Mouse (Mus musculus) right cerebral cortex, postnatal 4 days (tissue): ENCODE measurements around the gene Khsrp.
"Not testable (repeated sequence)": the region's sequence is repeated elsewhere in the genome, so short reads cannot be mapped to it uniquely, and the experiment has no call there.

Experiments
- DNase-seq: peaks from one replicate; pipeline ENCODE4 v3.0.0-alpha.2; 2022

Gene Khsrp

GRCm38 (mm10) chr17:57030931-57031660 lies at the start of gene Khsrp:
Khsrp (minus strand) TSS chr17:57031522.
- peak; percentile 65 for DNase-seq

DNA sequence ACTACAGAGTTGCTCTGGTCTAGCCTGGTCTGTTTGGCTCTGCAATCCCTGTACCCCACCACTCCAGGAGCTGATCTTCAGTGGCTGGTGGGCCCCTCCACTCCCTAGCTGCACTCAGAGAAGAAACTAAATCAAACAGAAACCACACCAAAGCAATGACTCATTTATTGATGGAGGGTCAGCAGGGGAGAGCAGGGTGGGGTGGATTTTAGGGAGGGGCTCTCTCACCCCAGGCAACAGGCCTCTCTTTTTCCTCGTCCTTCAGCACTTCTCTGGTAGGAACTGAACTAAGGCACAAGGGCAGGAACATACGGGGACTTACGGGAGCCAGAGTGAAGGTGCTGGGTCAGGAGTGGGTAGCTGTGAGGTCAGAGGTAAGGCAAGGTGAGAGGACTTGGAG lies 48.6 kb upstream of the Khsrp start:
- DNase-seq: no peak

- DNase-seq: no peak
Measured at GRCm38 (mm10) chr17:57078336-57078735, 47.0 kb upstream of the Khsrp start, which contains the start of gene Dennd1c. Dennd1c (minus strand) TSS chr17:57078514.

DNA sequence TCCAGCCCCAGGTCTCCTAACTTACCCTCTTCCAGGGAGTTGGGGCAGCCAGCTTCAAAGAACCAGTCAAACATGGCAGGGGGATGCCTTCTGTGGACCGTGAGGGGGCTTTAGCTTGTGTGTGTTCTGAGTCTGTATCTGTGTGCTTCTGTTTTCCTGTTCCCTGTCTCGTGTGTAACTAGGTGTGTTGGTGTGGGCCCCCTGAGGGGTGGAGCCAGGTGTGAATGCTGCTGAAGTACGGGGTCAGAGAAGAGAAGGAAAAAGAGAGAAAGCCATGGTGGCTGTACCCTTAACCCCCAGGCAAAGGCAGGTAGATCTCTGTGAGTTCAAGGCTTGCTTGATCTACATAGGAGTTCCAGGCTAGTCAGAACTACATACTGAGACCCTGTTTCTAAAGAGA lies 45.6 kb upstream of the Khsrp start:
- DNase-seq: no peak

- no peak for DNase-seq
Measured at GRCm38 (mm10) chr17:57070699-57071098, 39.4 kb upstream of the Khsrp start.

DNA sequence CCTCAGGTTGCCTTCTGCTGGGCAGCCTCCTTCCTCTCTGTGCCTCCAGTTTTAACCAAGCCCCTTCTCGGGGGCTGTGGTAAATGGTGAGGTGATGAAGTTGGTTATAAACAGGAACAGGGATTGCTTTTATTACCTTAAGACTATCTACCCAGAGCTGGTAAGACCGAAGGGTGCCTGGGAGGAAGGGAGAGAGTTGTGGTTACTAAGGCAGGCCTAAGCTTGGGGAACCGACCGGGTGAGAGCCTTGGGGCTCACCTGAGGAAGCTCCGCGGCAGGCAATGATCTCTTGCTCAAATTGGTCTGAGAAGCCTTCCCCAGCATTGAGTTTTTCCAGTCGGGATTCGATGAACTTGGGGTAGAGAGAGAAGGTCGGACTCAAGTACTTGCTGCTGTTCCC lies 39.0 kb upstream of the Khsrp start:
- DNase-seq: no peak

DNA sequence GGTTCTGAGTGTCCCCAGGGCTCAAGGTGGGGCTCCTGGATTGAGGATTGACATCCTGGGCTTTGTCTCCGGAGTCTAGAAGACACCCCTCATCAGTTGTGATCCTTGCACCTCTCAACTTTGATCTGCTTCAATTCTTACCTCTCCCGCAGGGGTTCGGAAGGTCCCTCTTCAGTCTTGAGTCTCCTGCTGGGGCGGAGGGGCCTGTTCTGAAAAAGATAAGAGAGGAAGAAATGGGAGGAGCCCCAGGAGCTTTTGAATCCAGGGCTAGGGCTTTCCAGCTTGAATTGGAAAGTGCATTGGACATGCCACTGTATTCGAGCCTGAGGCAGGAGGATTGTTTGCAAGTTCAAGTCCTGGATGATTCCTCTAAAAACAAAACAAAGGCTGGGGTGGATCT lies 35.6 kb upstream of the Khsrp start:
- DNase-seq: no peak

GRCm38 (mm10) chr17:57063031-57063430 lies 31.7 kb upstream of the Khsrp start:
- DNase-seq: no peak

DNA sequence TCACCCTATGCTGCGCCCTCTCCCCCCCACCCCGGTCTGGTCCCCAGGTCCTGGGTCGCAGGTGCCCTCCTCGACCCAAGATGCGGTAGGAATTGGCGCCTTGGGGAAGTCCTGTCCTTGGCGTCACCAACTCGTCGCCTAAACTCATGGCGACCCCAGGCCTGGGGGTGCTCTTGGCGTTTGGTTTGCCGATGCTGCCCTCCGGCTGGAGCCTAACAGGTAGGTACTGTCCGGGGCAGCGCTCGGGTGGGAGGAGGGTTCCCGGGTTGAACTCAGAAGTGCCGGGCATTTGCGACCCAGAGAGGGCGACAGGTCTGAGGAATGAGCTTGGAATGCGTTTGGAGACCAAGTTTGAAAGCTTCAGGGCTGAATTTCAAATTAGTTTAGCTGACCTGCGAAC lies 31.2 kb upstream of the Khsrp start:
- no peak for DNase-seq

GRCm38 (mm10) chr17:57062011-57062521 lies 30.7 kb upstream of the Khsrp start:
- no peak for DNase-seq

- DNase-seq: no peak
Measured at GRCm38 (mm10) chr17:57061069-57061468, 29.7 kb upstream of the Khsrp start.

GRCm38 (mm10) chr17:57060231-57060801 lies 29.0 kb upstream of the Khsrp start:
- DNase-seq: peak; percentile 92

DNA sequence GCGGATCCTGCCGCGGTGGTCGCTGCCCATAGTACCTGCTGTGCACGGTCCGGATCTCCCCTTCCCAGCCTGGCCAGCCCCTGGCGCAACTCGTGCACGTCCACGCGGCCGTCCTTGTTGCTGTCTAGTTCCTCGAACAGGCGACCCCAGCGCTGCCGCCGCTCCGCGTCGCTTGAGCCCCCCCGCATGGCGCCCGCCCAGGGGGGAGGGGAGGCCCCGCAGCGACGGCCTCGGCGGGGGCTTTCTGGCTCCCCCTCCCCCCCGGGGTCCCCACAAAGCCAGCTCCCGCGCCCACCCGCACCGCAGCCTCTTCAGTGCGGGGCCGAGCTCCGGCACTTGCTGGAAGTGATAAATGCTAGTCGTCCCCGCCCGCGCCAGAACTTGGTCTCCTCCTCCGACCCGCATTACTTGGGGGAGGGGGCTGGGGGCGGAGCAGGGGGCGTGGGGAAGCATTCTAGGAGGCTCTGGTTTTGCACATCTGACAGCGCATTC lies 28.2 kb upstream of the Khsrp start, which contains the start of gene Slc25a23:
Slc25a23 (minus strand) TSS at position 378 of the 492 bp plus-strand sequence.
- peak; percentile 83 for DNase-seq

- DNase-seq: peak; percentile 51
Measured at GRCm38 (mm10) chr17:57058891-57059485, 27.7 kb upstream of the Khsrp start, which contains the start of gene Crb3. Crb3 (plus strand) TSS chr17:57059105.

GRCm38 (mm10) chr17:57056246-57056645 lies 24.9 kb upstream of the Khsrp start:
- DNase-seq: no peak

- not testable (repeated sequence) for DNase-seq
Measured at GRCm38 (mm10) chr17:57051679-57052078, 20.4 kb upstream of the Khsrp start.

GRCm38 (mm10) chr17:57048816-57049215 lies 17.5 kb upstream of the Khsrp start:
- no peak for DNase-seq

GRCm38 (mm10) chr17:57047406-57047805 lies 16.1 kb upstream of the Khsrp start:
- no peak for DNase-seq

GRCm38 (mm10) chr17:57041554-57041953 lies 10.2 kb upstream of the Khsrp start, which contains the start of gene Slc25a41:
Slc25a41 (minus strand) TSS chr17:57041654.
- DNase-seq: no peak

- DNase-seq: no peak
Measured at GRCm38 (mm10) chr17:57038978-57039377, 7.7 kb upstream of the Khsrp start.

- DNase-seq: no peak
Measured at GRCm38 (mm10) chr17:57032854-57033253, 1.5 kb upstream of the Khsrp start.

DNA sequence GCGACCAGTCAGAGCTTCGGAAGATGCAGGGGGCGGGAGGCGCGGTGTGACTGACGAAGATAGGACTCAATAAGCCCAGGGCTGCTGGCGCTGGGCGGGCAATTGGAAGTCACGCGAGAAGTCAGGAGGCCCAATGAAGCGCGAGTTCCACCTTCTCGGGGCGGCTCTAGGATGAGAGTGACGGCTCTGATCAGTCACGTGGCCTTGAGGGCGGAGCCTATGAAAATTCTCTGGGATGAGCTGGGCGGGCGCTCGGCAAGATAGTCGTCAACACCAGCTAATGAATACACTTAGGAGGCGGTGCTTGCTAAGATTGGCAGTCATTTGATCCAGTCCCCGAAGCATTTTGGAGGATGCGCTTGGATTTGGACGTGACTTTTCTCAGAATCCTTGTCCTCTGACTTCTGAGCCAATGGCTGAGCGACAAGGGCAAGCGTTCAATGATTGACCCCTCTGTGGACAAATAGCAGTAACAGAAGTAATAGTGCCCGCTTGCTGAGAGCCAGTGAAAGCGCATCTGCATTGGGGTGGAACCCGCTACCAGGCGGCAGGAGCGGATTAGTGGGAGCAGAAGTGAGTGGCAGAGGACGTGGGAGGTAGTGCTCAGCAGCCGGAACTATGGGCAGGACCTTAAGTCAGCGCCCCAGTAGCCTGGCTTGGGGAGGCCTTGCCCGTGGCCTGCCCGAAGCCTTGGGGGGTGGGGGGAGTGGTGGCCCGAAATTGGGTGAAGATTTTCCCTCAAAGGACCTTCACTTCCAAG lies 519 bp upstream of the Khsrp start:
- DNase-seq: peak; percentile 95

DNA sequence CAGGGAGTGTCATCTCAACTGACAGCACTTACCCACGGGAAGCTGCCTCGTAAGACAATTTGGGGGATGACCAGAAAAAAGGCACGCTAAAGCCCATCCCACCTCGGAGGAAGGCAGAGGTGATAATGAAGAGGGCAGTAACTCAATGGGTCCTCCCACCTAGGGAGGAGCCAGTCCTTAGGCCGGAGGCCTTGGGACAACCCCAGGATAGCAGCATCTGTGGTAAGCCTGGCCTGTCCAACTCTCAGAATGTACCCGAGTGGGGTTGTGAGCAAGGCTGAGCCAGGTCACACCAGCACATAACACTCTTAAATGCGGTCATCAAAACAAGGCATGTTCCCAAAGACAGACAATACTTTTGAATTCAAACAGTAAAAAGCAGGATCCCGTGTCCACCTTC lies 1.6 kb downstream of the Khsrp start:
- DNase-seq: no peak
